Mouse (Mus musculus) testis, postnatal 10 days (tissue): Measurements from ENCODE around the gene Bcas1.
"Not testable (repeated sequence)": the region's sequence is repeated elsewhere in the genome, so short reads cannot be mapped to it uniquely, and the experiment has no call there.

Experiments used
- DNase-seq: peaks from one replicate; pipeline ENCODE4 v3.0.0; 2021; ENCODE audit warnings: low spot score

Bcas1 gene

GRCm38 (mm10) chr2:170427704-170428103 is at the start of gene Bcas1:
Gene Bcas1, minus strand, starts transcription at chr2:170427845.
- DNase-seq: no peak

- DNase-seq: no peak
Measured at GRCm38 (mm10) chr2:170476643-170477042, 49.0 kb upstream of the Bcas1 start.

- peak; percentile 69 for DNase-seq
Measured at GRCm38 (mm10) chr2:170476215-170476614, 48.6 kb upstream of the Bcas1 start.

- no peak for DNase-seq
Measured at GRCm38 (mm10) chr2:170475164-170475563, 47.5 kb upstream of the Bcas1 start.

- DNase-seq: no peak
Measured at GRCm38 (mm10) chr2:170474125-170474524, 46.5 kb upstream of the Bcas1 start.

- DNase-seq: no peak
Measured at GRCm38 (mm10) chr2:170470591-170470990, 42.9 kb upstream of the Bcas1 start.

- DNase-seq: peak; percentile 57
Measured at GRCm38 (mm10) chr2:170469616-170470308, 42.1 kb upstream of the Bcas1 start.

- DNase-seq: peak; percentile 60
Measured at GRCm38 (mm10) chr2:170468009-170468408, 40.4 kb upstream of the Bcas1 start.

GRCm38 (mm10) chr2:170464817-170465216 is 37.2 kb upstream of the Bcas1 start:
- DNase-seq: no peak

- DNase-seq: no peak
Measured at GRCm38 (mm10) chr2:170461652-170462051, 34.0 kb upstream of the Bcas1 start.

- no peak for DNase-seq
Measured at GRCm38 (mm10) chr2:170459805-170460204, 32.2 kb upstream of the Bcas1 start.

- no peak for DNase-seq
Measured at GRCm38 (mm10) chr2:170459183-170459582, 31.5 kb upstream of the Bcas1 start.

GRCm38 (mm10) chr2:170453809-170454208 is 26.2 kb upstream of the Bcas1 start:
- DNase-seq: not testable (repeated sequence)

- peak; percentile 88 for DNase-seq
Measured at GRCm38 (mm10) chr2:170450933-170451332, 23.3 kb upstream of the Bcas1 start.

- no peak for DNase-seq
Measured at GRCm38 (mm10) chr2:170447651-170448050, 20.0 kb upstream of the Bcas1 start.

- no peak for DNase-seq
Measured at GRCm38 (mm10) chr2:170446843-170447383, 19.3 kb upstream of the Bcas1 start.

- no peak for DNase-seq
Measured at GRCm38 (mm10) chr2:170445861-170446260, 18.2 kb upstream of the Bcas1 start.

- DNase-seq: no peak
Measured at GRCm38 (mm10) chr2:170442535-170442934, 14.9 kb upstream of the Bcas1 start.

GRCm38 (mm10) chr2:170438782-170439181 is 11.1 kb upstream of the Bcas1 start:
- DNase-seq: no peak

GRCm38 (mm10) chr2:170436204-170436603 is 8.6 kb upstream of the Bcas1 start:
- DNase-seq: no peak

- no peak for DNase-seq
Measured at GRCm38 (mm10) chr2:170432152-170432551, 4.5 kb upstream of the Bcas1 start.

GRCm38 (mm10) chr2:170428966-170429365 is 1.3 kb upstream of the Bcas1 start:
- no peak for DNase-seq

- DNase-seq: no peak
Measured at GRCm38 (mm10) chr2:170424131-170424530, 3.5 kb downstream of the Bcas1 start.

- no peak for DNase-seq
Measured at GRCm38 (mm10) chr2:170421924-170422323, 5.7 kb downstream of the Bcas1 start.
